Mouse (Mus musculus) activated CD4-positive, CD25-positive, alpha-beta regulatory T cell, adult 4 months (primary cell): Measurements from ENCODE around the gene Gm28043. TPM values are rescaled to one million over a fixed set of nuclear protein-coding genes. Genes with fewer than 3 reads are reported as not detected.
"Not testable (repeated sequence)": the region's sequence is repeated elsewhere in the genome, so short reads cannot be mapped to it uniquely, and the experiment has no call there.

Experiments
- ATAC-seq: one replicate; pipeline ENCODE4 v1.8.0; 2017
- polyA plus RNA-seq, 2 experiments: library from polyadenylated mRNA; unstranded; fragments of 100-300 nt; shearing (Covaris generic); gene quantifications; one replicate each; pipeline ENCODE4 v1.2.1; 2017

The Gm28043 gene
- polyA plus RNA-seq, 2 experiments from 2014 or later = 2.4 to 4.2 TPM

DNA sequence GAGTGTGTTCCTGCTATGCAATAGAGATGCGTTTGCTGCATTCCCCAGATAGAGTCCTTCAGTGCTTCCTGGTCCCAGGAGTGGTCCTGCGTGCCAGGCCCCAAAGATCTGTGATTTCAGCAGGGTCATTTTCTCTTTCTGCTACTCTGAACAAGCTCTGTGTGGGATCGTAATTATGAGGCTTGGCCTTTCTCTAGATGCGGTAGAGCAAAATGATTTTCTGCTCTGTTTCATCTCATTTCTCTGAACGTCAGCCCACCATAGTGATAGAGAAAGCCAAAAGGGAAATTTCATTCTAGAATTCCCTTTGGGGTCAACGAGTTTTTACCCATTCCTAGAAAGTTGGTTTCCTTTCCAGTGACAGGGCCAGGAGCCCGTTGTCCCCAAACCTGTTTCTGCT is 67.6 kb downstream of the Gm28043 start:
- ATAC-seq = no peak

DNA sequence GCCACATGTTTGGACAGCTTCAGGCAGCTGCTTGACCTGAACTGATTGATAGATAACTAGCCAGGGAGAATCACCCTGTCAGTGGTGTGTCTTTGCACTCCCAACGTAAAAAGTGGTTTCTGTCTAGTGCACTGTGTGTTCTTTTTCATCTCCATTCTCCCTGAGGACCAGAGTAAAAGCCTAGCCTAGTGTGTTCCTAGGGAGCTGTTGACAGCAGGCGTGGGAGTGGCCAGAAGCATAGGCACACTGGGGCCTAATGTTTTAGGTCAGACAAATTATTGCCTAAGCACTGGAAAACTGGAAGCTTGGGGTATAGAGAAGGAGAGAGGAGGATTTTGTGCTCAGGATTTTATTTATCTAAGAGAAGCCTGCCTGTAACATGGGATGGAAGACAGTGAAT is 68.5 kb downstream of the Gm28043 start:
- no peak for ATAC-seq

DNA sequence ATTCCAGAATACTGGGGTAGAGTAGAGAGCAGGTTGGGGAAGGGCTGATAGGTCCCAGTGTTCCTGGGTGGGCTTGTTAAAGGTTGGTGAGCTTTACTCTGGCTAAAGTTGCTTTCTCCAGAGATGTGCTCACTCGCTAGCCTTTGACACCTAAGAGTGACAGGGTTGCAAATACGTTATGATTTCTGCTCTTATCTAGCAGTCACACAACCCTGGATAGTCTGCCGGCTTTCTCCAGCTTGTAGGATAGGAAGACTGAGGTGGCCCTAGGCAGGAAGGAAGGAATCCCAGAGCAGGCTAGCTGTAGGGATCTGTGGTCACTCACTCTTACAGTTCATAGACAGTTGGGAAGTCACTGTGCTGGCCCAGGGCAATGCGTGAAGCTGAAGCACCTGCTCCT is 69.6 kb downstream of the Gm28043 start:
- no peak for ATAC-seq

DNA sequence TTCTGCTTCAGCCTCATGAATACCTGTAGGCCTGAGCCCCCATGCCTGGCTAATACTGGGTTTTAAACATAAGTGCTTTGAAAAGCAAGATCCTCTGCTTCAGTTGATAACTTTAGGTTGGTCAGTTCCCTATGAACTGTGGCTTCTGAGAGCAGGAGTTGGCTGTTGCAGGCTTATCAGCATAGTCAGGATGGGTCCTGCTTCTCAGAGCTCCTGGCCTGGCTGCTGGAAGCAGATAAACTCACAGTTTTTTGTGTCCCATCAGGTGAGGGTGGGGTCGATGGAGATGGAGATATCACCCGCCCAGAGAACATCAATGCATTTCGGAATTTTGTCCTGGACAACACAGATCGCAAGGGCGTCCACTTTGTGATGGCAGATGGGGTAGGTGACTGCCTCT is 72.1 kb downstream of the Gm28043 start:
- no peak for ATAC-seq

DNA sequence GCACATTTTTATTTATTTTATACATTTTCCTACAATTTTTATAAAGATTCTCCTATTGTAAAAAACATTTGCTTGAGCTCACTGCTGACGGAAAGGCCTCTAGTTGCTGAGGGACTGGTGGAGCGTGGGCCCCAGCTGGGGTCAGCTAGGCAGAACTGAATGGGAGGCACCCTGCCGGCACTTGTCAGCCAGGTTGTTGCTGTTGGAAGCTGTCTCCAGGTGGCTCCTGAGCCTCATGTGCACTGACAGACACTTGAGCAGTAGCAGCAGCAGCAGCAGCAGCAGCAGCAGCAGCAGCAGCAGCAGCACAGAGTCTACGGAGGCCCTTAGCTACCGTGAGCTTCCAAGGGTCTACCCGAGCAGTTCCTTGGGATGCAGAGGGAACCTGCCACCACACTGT is 72.7 kb downstream of the Gm28043 start:
- no peak for ATAC-seq

DNA sequence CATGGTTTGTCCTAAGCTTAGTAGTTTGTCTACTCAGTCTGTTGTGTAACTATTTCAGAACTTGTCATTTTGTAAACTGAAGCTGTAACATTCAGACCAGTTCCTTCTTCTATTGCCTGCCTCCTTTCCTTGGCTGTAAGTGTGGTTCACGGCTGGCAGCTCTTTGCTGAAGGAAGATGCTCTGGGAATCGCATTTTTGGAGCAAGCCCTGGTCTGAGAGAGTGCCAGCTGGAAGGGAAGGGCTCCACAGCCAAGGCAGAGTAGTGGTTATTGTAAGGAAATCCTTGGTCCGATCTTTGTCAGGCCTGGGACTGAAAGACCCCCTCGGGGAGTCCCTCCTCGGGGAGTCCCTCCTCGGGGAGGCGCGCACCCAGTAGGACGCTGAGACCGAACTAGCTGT is 73.9 kb downstream of the Gm28043 start:
- no peak for ATAC-seq

DNA sequence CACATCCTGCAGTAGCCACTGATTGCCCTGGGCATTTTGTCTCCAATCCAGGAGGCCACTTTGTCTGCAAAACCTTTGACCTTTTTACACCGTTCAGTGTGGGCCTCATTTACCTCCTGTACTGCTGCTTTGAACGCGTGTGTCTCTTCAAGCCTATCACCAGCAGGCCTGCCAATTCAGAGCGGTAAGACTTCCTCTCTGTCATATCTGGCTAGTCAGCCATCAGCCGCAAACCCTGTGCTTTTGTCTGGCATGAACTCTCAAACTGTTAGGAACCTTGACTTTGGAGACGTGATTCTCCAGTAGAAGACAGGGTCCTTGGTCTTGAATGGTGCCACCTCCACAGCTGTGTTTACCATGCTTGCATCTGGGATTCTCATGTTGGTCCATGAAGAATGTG is 75.6 kb downstream of the Gm28043 start:
- no peak for ATAC-seq

DNA sequence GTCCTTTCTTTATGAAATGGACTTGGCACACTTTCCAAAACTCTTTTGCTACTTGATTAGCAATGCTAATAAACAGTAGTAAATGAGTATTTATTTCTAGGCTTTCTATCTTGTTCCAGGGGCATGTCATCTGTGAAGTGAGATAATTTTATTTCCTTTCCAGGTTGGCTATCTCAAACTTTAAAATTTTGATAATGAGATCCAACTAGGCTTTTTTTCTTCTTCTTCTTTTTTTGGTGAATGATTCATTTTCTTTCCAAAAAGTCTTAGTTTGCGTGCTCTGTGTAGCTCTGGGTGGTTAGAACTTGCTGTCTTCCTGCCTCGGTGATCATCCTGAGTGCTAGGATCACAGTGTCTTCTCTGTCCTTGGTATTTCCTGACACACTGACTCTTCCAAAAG is 78.2 kb downstream of the Gm28043 start:
- ATAC-seq = no peak

DNA sequence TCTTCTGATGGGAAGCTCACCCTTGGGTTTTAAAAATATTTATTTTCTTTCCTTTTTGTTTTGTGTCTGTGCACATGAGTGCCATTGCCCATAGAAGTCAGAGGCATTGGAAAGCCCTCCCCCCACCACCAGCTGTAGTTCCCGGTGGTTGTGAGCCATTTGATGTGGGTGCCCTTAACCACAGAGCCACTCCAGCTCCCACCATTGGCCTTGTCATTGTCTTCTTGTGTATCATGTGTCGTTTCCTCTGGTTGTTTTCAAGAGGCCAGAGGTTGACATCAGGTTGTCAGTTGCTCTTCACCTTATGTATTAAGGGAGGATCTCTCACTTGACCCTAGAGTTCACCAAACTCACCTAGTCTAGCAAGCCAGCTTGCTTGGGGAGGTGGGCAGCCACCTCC is 78.9 kb downstream of the Gm28043 start:
- ATAC-seq = no peak

DNA sequence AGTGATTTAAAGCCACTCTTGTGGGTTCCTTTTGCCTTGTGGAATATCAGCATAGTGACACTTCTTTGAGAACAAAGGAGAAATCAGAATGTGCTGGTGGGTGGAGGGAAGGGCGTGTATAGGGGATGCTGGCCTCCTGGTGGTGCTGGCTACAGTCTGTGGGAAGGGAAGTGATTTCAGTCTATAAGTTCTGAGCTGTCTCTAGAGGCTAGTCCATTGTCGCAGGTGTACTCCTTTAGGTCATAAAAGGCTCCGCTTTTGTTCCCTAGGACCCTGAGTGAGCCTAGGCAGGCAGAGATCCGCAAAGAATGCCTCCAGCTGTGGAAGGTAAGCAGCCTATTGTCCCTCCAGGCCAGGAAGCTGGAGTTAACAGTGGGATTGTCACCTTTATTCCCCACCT is 79.8 kb downstream of the Gm28043 start:
- ATAC-seq = no peak

DNA sequence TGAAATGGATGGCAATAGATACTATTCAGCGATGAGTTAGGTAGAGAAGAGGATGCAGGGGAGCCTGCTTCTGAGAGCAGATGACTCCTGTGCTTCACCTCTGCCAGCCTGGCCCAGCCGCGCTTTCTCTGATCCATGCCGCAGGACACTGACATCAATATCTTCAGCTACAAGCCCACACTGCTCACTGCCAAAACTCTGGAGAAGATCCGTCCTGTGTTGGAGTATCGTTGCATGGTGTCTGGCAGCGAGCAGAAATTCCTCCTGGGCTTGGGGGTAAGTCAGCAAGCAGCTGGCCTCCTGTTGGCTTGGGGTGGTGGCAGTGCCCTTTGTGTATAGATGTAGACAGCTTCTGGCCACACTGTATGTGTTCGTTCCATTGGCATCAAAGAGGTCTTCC is 82.3 kb downstream of the Gm28043 start:
- ATAC-seq = no peak

DNA sequence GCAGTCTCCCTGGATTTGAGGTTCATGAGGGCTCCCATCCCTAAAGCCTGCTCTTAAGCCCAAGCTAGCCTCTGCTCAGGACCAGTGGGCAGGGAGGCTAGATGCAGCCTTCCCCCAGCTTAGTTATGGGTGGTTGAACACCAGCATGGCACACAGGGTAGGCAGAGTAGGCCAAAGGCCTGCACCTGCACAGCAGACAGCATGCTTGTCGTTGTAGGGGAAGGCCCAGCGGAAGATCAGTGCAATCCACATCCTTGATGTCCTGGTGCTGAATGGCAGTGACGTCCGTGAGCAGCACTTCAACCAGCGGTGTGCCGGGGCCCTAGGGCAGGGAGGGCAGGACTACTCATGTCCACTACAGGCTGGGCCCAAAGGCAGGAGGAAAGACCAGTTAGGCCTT is 83.7 kb downstream of the Gm28043 start:
- ATAC-seq = no peak

DNA sequence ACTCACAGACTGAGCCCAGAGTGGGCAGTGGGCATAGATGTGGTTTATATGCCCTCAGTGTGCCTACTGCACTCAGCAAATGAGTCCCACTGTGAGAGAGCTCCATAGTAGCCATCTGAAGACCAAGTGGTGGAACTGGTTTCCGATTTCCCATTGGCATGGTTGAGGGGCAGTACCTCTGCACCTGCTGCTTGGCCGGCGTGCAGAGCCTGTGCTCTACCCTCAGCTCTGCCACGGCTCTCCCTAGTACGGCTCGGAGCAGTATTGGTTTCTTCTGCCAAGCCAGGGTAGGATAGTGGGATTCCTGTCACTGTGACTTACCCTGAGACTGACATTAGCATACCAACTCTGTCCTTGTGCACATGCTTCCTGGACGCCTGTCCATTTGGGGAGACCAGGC is 85.9 kb downstream of the Gm28043 start:
- ATAC-seq = no peak

DNA sequence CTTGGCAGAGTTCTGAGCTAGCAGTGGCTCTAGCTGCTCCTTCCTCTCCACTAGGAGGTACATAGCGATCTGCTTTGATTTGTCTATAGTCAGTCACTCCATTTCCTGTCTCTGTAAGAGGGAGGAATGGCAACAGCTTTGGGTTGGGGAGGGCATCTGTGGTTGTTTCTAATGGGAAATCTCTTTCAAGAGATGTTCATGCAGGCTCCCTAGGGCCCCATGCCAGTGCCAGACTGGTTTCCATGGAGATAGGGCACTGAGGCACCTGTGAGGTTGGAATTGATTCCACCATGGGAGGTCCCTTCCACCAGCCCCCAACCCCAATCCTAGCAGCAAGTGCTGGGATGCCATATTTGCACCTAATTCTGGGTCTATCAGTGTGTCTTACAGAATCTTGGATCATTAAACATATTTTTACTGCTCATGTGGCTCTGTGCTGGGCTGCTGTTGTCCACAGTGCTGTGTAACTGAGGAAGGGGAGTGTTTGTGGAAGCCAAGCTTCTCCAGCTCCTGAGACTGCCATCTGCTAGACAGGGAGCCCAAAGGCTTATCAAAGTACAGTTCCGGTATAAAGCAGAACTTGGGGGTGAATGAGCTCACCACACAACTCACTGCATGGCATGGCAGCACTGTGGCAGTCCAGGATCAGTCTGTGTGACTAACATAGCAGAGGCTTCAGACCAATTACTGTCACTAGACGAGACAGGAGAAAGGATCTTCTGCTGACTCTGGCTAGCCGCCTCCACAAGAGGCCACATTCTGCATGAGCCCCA is 88.4 kb downstream of the Gm28043 start:
- no peak for ATAC-seq

DNA sequence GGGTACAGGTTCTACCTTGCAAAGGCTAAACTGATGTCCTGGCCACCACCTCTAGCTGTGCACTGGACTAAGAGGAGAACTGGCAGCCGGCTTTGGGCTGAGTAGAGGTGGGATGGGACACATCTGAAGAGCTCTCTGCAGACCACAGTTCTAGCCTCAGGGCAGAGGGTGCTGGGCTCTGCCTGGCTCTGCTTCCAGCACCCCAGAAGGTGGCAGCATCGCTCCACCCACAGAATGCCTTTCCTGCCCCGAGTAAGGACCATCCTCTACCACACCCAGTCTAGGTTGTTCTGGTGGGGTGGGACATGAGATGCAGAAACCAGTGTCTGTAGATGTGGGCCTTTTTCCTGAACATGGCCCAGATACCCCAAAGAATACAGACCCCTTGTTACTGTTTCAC is 90.1 kb downstream of the Gm28043 start:
- ATAC-seq = no peak

DNA sequence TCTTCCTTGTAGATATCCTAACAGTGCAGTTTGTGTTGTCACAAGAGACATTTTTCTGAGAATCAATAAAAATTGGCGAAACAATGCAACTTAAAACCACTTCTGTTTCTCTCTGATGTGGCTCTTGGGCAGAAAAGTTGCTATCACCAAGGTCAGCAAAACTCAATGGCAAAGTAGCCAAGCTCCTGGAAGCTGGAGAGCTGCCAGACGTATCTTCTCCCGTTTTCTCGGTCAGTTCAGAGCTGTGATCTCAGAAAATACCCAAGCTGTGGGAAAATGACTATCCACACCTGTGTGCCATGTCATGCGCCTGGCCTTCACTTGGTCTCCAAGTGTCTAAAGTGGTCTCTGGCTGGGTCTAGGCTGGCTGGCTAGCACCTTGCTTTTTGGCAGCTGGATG is 91.2 kb downstream of the Gm28043 start:
- ATAC-seq = no peak

DNA sequence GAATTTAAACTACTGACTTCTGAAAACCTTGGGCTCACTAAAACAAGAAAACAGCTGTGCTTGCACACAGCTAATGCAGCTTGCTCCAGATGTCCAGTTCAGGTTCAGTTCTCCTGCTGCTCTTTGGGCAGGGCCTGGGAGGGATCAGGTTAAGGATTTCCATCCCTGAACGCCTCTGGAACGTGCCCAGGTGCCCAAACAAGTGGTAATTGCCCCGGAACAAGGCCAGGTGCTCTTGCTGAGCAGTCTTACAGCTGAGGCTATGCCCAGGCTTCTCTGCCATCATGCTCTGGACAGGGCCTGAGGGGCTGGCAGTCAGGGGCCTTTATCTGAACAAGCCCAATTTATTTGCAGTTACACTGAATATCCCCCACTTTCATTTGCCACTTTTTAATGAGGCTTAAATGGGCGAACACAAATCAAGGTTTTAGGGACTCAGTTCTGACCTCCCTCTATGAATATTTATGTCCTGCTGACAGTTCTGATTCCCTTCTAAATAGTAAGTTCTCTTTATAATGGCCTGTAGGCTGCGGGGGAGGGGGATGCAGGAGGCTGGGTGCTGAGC is 92.4 kb downstream of the Gm28043 start:
- ATAC-seq = no peak

DNA sequence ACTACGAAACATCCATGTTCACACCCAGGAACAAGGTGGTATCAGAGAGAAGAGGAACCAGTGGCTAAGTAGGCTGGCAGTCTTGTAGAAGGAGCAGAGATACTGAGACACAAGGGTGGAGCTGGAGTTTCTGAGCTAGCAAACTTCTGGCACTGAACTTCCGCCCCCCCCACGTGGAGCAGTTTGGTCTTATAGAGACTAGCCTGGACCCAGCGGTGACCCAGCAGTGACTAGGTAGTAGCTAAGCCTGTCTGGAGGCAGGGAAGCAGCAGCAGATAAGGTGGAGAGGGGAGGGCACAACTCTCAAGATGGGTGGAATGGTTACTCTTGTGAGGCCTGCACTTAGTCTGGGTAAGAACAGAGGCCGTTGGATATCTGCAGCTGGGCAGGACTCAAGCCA is 94.1 kb downstream of the Gm28043 start:
- no peak for ATAC-seq

DNA sequence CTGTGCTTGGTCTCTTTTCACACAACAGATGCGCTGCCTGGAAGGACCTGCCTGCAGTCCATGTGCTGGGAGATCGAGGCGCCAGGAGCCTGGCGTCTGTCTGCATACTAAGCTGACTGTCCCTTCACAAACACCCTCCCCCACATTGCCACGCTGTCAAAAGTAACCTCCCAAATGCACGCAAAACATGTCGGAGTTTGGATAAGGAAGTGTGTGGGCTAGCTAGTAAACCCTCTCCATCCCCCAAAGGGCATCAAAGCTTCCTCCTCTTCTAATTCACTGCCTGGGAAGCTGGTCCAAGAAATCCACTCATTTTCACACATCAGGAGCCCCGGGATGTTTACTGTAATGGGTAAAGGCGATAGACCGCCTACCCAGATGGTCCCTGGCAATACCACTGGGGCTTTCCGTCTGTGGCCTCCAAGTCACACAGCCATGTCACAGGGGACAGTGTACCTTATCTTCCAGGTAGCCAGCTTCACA is 95.9 kb downstream of the Gm28043 start:
- ATAC-seq = no peak

DNA sequence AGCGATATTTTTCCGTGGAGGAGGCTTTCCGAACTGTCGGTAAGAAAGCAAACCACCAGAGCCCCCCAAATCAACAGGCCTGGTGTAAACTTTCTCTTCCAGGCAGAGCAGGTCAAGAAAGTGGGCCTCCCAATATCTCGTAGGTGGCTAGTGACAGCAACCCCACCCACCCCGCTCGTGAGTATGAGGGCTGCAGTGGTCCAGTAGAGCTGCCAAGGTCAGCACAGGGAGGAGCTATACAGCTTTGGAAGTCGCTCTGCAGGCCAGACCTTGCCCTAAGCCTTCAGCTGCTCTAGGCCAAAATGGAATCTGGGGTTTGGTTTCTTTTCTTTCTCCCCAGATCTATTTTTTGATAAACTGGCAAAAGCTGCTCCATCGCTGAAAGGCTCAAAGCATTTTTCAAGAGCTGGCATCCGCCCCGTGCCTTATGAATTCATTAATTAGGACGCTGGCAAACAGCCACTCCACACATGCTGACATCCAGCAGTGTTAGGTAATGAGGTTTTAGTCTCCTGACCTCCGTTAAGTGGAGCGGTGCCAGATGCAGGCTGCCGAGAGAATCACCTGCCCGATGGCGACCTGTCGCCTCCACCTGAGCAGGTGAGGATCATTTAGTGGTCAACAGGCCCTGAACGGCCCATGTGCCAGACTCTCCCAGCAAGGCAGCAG is 96.5 kb downstream of the Gm28043 start:
- ATAC-seq = no peak

DNA sequence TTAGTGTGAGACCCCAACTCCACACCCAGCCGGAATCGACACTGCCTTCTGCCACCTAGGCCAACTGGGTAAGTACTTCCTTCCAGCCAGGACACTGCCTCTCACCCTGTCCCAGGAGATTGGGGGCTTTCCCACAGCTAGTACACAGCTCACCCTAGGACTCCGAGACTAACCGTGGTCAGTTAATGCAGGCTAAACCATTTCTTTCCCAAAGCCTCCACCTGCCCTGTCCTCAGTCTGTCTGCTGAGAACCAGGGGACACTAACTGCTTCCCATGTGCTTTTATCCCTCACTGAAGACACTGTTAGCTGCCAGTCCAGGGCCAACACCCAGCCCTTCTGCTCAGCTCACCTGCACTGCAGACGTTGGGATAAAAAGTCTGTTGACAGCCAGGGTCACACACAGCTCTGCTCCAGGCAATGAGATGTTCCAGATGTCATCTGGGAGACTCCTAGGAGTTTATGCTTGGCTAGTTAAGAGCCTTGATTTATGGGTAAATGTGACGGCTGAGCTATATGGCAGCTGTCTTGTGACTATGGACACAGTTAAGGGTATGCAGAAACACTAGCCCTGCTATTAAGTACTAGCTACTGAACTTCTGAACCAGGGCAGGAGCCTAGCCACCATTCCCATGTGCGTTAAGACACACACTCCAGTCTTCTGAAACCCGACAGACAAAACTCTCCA is 97.2 kb downstream of the Gm28043 start:
- ATAC-seq = no peak

DNA sequence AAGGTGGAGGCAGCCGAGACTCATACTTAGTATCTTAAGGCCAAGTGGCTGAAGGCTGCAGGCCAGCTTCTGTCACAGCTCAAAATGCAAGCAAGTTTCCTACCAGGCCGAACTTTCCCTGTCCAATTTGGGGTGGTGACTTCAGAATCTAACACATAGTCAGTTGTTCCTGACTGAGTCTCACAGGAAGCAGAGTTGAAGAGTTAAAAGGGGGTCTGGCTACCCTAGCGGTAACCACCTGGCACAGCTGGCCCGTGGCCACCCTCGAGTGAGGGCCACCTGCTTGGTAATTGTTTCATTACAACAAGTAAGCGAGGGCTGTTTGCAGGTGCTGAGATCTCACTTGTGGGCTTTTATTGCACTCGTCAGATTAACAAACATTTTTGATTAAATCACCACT is 97.9 kb downstream of the Gm28043 start:
- ATAC-seq = no peak

DNA sequence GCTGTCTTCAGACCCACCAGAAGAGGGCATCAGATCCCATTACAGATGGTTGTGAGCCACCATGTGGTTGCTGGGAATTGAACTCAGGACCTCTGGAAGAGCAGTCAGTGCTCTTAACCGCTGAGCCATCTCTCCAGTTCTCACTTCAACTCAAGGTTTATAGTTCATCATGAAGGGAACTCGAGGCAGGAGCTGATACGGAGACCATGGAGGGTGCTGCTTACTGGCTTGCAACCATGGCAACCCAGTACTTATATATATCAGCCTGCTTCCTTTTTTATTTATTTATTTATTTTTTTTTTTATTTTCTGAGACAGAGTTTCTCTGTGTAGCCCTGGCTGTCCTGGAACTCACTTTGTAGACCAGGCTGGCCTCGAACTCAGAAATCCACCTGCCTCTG is 99.1 kb downstream of the Gm28043 start:
- ATAC-seq = not testable (repeated sequence)
